Mouse (Mus musculus) gastrocnemius, postnatal 10 days (tissue): ENCODE measurements at regions not wholly inside any gene's neighbourhood (a gene's known extent, or its start where the extent isn't known, plus 50 kb on each side); places are given as distances from the start of the nearest gene placed in this dataset.
"Not testable (repeated sequence)": the region's sequence is repeated elsewhere in the genome, so short reads cannot be mapped to it uniquely, and the experiment has no call there.

ENCODE experiments used
- DNase-seq: peaks from one replicate; pipeline ENCODE4 v3.0.0; 2021; ENCODE audit warnings: mixed read lengths

DNA sequence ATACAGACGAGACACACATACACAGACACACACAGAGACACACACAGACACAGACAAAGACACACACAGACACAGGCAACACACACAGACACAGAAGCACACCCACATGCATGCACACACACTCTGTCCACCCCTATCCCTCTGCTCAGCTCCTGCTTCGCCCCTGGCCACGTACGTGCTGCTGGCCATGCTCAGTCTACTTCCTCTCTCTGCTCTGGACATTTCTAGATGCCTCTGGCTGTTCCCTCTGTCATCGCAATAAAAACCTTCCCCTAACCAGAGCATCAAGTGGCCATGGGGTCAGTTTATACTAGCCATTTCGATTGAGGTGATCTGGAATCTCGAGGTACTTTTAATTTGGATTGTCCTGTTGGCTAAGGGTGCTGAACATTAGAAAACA is 118.9 kb upstream of the Slc38a2 start:
- no peak for DNase-seq

DNA sequence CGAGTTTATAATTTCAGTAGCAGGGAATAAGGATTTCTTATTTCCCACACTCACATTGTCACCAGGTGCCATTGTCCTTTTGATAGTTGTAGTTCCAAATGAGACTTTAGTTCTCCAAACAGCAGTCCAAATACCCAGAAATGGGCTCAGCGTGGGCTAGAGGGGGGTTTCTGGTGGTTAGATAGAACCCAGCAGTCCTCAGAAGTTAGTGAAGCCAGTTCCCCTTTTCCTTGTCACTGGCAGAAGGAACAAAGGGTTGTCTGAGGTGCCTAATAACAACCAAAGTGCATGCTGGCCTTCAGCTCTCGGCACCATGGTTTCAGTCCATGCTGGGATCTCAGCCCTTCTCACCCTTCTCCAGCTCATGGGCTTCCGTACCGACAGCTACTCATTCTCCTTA is 118.1 kb upstream of the Slc38a2 start:
- no peak for DNase-seq

DNA sequence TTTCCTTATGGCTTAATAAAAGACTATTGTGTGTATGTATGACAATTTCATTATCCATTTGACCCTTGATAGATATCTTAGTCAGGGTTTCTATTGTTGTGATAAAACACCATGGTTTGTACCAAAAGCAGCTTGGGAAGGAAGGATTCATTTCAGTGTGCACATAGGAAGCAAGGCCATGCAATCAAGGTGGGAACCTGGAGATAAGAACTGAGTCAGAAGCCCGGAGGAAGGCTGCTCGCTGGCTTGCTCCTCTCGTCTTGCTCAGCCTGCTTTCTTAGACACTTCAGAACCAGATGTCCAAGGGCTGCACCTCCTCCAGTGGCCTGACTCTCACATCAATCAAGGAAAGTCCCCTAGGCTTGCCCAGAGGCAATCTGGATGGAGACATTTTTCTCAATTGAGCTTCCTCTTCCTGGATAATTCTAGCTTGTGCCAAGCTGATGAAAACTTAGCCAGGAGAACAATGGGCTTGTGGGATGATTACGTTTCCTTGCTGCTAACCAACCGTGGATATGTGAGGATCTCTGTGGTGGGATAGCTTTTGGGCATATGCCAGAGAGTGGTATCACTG is 117.6 kb upstream of the Slc38a2 start:
- DNase-seq: no peak

DNA sequence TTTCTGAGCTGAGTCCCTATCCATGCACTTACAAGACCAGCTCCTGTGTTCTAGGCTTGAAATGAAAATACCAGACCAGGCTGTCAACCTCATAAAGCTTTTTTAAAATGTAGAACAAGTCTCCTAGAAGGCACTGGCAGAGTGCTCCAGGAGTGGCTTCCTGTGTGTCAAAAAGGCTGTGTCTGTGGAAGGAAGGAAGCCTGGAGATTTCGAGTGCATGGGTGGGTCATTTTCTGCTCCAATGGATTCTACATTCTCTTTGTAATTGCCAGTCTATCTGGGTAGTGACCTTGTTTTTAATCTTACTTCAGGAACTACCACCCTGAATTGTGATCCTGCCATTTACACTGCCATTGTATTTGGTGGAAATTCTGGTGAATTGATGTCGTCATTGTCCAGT is 113.9 kb upstream of the Slc38a2 start:
- no peak for DNase-seq

DNA sequence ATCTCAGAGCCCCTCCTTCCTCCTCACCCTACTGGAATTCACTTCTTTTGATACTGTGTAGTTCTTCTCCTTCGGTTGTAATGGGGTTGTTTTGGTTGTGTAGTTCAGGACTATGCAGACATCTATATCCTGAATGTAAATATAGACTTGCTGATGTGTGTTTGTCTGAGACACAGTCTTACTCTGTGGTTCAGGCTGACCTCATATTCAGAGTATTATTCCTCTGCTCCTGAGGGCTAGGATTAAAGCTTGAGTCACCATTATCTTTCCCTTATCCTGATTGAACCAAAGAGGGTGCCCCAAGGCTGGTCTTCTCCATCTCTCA is 103.2 kb upstream of the Slc38a2 start:
- DNase-seq: no peak

DNA sequence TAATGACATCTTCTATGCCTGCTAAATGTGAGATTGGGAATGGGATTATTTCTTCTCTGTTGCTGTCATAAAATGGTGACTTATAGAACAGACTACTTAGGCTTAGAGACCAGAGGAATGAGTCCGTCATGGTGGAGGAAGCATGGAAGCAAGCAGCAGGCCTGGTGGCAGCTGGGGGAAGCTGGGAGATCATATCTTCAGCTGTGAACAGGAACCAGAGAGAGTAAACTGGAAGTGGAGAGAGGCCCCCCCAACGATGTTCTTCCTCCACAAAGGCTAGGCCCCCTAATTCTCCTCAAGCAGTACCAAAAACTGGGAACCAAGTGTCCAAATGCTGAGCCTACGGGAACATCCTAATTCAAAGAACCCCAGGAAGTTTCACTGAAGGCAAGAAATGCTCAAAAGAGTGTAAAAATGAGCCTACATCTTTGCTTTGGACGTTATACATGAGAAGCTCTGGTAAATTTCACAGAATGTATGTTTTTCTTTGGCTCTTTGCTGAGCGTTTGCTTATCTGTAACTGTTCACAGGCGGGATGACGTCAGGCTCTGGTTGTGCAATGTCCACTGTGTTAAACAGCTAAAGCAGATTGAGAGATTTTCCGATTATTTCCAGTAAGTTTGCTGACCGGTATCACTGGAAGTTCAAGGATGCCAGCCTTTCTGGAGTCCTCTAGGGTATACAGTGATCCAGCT is 102.7 kb upstream of the Slc38a2 start:
- DNase-seq: no peak

DNA sequence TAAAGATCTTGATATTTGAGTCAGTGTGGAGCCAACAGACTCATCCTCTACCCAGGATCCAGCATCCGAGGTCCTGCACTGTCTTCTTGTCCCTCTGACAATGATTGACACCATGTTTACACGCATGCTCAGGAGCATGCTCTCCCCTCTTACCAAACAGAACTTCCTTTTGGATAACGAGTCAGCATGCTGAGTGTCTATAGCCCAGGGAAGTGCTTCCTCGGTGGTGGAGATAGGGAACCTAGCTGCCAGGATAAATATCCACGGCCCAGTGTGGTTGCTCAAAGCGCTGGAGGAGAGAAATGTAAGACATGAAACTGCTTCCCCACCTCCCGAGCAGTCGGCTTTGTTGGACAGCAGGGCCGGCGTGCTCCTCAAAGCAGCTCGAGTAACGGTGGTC is 99.7 kb upstream of the Slc38a2 start:
- no peak for DNase-seq

DNA sequence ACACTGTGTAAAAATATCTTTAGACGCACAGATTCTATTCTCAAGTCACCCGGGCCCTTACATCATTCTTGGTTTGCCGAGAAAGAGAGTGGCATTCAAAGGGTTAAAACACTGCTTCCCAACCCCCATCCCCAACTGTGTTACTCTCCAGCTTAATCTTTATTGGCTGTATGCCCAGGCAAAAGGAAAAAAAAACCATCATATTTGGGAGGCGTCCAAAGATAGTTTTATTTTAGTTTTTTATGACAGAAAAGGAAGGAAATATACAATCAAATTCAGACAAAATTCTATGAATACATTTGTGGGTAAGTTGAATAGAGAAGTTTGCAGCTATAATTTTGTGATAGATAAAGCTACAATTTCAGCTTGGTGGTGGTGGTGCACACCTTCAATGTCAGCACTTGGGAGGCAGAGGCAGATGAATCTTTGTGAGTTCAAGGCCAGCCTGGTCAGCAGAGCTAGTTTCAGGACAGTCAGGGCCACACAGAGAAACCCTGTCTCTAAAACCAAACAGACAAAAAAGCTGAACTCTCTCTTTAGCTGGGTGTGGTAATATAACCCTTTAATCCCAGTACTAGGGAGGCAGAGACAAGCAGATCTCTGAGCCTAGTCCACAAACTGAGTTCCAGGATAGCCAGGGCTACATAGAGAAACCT is 98.2 kb upstream of the Slc38a2 start:
- no peak for DNase-seq

DNA sequence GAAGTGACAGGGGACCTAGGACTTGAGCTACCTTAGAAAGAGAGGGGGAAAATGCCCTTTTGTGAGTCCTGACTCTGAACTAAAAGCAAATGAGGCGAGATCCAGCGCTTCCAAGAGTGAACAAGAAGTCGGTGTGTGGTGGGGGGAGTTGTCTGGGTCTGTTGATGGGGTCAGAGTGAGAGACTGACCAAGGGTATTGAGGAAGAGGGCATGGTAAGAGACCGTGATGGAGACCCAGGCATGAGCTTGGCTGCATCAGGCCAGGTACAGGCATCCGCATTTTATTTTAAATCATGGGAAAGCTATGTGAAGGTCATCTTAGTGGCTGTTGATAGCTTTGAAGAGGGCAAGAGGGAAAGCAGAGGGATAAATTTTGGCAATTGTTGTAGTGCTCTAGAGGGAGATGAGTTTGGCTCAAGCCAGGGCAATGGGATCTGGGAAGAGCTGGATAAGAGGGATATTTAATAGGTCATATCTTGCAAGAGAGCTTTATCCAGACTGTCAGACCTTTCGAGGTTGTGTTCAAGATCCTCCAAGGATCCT is 94.7 kb upstream of the Slc38a2 start:
- no peak for DNase-seq

DNA sequence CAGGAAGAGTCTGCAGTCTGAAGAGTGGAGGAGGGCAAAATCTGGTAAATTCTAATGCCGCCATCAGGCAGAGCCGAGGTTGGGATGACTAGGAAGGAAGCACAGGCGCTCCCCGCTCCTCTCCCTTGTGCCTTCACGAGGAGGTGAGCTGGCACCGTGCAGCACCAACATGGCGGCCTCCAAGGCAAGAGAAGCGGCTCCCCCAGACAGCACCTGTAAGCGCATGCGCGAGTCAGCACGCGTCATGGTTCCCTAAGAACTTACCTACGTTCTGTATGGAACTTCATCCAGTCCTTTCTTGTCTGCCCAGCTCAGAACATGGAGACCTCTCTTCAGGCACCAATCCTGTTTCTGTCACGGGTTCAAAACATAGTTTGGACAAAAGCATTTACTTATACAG is 93.7 kb upstream of the Slc38a2 start:
- no peak for DNase-seq

DNA sequence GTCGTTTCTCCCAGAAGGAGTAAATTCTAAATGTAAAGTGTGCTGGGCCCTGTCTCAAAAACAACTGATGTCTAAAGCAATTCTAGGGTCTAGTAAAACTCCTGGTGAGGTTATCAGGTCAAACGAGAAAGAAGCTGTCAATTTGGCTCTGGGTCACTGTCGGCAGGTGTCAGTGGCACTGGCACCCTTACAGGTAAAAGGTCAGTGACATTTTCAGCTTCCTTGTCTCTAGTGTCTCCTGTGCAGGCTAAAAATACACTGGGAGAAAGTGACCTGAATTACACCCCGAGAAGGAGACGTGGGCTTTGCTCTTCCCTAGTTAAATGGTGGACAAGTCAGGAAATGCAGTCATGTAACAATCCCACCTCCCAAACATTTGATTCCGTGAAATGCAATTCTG is 91.8 kb upstream of the Slc38a2 start:
- no peak for DNase-seq

DNA sequence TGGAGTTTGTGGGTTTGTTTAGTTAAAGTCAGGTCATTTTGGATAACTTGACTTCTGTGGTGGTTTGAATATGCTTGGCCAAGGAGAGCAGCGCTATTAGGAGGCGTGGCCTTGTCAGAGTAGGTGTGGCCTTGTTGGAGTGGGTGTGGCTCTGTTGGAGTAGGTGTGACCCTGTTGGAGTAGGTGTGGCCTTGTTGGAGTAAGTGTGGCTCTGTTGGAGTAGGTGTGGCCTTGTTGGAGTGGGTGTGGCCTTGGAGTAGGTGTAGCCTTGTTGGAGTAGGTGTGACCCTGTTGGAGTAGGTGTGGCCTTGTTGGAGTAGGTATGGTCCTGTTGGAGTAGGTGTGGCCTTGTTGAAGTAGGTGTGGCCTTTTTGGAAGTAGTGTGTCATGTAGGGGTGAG is 88.4 kb upstream of the Slc38a2 start:
- DNase-seq: not testable (repeated sequence)

DNA sequence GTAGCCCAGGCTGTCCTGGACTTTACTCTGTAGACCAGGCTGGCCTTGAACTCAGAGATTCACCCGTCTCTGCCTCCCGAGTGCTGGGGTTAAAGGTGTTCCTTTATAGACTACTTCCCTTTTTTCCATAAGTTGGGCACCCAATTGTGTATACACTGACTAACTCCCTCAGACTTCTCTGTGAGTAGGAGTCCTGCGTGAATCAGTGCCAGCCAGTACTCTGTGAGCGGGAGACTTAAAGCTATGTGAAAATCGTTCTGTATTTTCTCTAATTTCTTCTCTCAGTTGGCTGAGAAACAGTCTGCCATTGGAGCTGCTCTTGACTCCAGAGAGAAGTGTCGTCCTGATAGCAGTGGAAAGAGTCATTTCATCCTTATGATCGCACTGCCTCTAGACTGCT is 85.0 kb upstream of the Slc38a2 start:
- no peak for DNase-seq

DNA sequence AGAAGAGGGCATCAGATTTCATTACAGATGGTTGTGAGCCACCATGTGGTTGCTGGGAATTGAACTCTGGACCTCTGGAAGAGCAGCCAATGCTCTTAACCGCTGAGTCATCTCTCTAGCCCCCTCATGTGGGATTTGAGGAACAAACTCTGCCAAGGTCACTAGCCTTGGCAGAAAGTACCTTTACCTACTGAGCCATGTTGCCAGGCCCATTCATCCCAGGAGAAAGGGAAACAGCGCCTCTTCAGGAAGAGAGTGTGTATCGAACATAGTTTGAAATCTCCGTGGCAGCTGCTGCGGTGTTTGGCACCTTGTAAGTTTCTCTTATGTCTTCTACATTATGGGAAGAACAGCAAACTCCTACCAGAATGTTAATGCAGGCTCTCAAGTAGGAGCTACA is 82.0 kb upstream of the Slc38a2 start:
- no peak for DNase-seq

DNA sequence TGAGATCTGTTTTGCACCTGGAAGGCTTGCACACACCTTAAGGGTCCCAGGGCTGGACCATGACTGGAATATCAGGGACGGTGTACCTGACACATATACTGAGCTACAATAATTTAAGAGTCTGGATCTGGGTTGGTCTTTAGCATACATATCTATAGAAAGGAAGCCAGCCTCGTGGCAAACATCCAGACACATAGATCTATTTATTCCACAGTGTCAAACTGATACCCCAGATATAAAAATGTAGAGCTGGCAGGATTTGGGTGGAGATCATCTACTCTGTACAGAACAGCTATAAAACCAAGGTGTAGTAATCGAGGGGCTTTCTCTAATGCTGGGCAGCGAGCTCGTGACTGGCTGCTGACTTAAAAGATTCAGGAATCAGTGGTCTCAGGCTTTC is 81.1 kb upstream of the Slc38a2 start:
- DNase-seq: no peak

DNA sequence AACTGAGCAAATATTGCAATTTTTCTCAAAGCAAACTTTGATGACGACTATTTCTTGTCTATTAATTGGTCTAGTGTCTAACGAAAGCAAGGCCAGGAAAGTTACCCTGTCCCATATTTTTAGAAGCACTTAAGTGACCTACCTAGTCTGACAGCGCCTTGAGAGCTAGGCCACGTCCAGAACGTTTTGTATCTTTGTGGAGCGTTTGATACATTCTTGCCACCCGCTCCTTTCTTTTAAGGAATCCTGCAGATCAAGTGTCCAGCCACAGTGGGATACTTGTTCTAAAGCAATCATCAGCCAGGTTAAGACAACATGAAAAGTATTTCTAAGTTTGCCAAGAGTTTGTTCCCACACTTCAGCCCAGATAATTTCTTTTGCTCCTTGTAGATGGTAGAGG is 79.8 kb upstream of the Slc38a2 start:
- DNase-seq: no peak

DNA sequence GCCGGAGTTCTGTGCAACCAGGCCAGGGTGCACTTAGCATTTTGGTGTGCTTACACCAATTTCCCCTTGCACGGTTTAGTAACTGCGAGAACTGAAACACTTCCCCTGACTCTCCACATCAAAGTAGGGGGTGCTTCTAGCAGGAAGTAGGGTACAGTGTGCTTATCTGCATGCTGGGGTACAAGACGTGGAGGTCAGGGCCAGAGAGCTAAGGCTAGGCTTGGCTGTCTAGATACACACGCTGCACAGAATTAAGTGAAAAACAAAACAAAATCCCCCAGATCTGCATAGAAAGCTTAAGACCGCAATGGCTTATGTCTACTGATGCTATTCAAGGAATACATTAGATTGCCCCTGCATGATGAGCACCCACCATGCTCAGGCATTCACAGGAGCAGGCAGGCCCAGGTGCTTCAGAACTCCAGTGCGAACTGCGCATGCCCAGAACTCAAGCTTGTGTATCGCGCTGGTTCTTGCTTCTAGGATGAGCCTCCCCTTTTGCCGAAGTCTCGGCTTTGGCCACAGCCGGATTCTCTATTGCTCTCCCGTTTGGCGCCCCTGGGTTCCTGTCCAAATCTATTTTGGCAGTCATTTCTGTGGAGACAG is 78.9 kb upstream of the Slc38a2 start:
- DNase-seq: no peak

DNA sequence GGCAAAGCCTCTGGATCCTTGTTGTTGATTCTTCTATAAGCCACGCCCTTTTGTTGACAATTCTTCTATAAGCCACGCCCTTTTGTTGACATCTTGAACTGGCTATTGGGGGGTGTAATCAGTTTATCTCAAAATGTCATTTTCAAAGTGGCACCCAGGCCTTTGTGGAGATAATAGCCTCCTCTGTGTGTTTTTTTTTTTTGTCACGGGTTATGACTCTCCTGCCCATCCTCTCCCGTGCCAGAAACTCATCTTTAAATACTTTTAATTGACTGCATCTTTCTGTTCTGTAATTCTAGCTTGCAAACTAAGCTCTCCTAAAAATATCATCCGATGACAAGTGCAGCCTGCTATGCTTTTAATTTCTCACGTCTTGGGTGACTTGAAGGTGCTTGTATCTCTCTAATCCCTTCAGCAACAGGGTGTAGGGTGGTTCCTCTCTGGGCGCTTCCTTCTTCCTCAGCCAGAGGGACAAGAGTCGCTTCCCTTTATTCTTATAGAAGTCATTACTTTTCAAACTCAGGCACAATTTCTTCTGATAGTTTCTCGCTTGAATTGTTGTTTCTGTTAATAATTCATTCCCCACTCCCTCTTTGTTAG is 77.0 kb upstream of the Slc38a2 start:
- DNase-seq: no peak

DNA sequence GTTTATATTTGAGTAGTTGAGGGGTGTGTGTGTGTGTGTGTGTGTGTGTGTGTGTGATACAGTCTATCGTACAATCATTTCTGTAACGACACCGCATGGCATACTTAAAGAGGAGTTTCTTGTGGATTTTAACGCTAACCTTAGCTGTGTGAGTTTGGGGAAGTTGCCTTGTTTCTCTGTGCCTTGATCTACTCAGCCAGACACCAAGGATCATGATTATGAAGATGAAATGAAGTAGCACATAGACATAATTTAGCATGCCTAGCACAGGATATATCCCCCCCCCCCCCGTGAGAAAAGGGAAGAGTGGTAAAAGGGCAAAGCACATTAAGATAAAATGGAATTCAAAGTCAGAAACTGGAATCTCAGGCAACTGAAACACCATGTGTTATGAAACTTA is 75.6 kb upstream of the Slc38a2 start:
- DNase-seq: no peak

DNA sequence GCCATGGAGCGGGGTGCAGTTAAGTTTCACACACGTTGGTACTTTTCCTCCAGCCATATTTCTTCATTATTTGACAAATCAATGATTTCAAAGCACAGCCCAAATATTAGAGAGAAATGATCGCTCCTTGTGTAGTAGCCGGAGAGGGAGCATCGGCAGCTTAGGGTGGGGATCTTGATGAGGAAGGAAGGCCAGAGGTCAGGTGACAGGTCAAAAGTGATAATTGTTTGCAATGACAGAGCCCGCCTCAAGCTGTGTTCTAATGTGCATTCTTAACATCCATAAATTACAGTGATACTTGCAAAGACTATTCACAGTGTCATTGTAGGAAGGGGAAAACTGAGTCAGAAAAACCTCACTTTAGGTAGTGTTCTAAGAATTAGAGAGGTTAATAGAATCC is 75.1 kb upstream of the Slc38a2 start:
- DNase-seq: no peak

DNA sequence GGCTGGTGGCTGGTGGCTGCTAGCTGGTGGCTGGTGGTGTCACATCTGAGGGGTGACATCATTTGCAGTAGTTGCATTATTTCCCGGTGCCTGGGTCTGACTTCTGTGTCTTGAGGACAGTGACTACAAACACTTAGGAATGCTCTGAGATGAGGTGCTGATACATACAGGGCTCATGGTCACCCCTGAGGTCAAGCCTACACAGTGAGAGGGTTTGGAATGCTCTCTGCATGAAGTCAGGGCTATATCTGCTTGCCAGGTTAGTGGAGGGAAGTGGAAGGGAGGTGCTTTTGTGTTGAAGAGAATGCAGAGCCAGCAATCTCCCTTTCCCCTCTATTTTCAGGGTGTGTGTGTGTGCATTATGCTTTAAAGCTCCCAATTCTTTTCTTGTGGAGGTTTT is 74.1 kb upstream of the Slc38a2 start:
- no peak for DNase-seq

DNA sequence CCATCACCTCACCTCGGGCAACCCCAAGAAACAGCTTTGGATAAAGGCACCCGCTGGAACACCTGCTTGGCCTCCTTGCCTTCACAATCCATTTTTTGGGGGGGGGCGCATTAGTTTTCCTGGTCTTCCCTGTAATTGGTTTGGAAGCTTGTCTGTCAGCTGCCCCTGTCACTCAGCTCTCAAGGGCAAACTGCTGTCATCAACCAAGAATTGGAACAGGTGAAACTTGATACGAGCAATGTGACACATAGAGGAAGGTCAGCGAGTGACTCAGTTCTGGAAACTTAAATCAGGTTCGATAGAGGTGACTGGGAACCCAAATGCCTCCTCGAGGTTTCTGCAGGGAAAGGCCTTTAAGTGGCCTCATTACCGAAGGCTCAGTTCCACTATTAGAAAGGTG is 73.2 kb upstream of the Slc38a2 start:
- no peak for DNase-seq

DNA sequence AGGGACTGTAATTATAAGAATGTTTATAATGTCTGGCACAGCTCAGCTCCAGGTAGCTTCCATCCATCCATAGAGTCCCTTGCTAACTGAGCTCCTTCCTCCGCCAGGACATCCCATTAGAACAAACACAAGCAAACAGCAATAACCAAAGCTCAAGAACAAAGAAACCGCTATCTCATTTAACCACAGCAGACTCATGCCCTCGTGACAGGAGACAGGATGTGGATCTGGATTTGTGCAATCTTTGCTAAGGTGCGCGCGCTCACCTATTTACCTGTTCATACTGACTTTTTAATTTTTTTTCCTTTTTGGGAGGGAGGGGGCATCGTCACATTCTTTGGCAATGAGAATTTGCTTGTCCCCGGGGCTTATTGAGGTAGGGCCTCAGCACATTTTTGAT is 71.3 kb upstream of the Slc38a2 start:
- DNase-seq: no peak
